Mouse (Mus musculus): ENCODE measurements around the gene Ank2. TPM values are rescaled to one million over a fixed set of nuclear protein-coding genes. Genes with fewer than 3 reads are reported as not detected.

Gene Ank2
- total and polyA plus RNA-seq, 3 experiments = 18.9 to 95.5 (median 57.8) TPM

DNA sequence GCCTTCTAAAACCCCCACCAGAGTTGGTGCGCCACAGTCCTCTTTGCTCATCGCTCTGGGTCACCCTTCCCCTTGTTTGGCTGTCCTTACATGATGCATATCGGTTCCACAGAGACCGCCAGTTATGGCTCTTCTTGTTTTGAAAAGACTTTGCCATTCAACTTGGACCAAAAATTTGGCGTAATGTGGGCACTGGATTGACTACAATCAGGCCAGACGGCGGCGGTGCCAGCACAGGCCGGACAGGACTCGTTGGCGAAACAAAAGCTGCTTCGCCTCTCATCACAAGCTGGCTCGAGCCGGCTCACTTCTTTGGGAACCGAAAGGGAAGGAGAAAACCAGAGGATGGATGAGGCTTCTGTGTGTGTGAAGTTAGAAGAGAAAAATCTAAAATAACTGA, 135.6 kb downstream of the Ank2 start:
- TF ChIP-seq POLR2AphosphoS5 (IDR thresholded peaks at IDR 0.05; ENCODE audit: insufficient replicate concordance, low read depth, low read length) (no peak), TAL1 (conservative IDR thresholded peaks at IDR 0.05; ENCODE audit: low read depth, low read length) (no peak), CTCF (IDR thresholded peaks at IDR 0.05; ENCODE audit: low read depth, low read length) (no peak)
- Histone ChIP-seq H3K9me3 (replicated peaks) (no peaks in the 10 kb centered on the region), H3K36me3 (replicated peaks) (peaks cover 17% of the 10 kb centered on the region), H3K27me3 (ENCODE audit: insufficient read depth, low read length) (no peaks in the 10 kb centered on the region), H3K4me3 (ENCODE audit: low read depth, low read length) (no peak overlapping the region), H3K4me1 (ENCODE audit: insufficient read depth, low read depth, low read length) (peaks cover 18% of the 10 kb centered on the region)
- no peak for ATAC-seq (ENCODE audit: extremely low read depth, insufficient number of reproducible peaks, low FRiP score, poor library complexity, severe bottlenecking)
- no peak for DNase-seq (ENCODE audit: low spot score)

DNA sequence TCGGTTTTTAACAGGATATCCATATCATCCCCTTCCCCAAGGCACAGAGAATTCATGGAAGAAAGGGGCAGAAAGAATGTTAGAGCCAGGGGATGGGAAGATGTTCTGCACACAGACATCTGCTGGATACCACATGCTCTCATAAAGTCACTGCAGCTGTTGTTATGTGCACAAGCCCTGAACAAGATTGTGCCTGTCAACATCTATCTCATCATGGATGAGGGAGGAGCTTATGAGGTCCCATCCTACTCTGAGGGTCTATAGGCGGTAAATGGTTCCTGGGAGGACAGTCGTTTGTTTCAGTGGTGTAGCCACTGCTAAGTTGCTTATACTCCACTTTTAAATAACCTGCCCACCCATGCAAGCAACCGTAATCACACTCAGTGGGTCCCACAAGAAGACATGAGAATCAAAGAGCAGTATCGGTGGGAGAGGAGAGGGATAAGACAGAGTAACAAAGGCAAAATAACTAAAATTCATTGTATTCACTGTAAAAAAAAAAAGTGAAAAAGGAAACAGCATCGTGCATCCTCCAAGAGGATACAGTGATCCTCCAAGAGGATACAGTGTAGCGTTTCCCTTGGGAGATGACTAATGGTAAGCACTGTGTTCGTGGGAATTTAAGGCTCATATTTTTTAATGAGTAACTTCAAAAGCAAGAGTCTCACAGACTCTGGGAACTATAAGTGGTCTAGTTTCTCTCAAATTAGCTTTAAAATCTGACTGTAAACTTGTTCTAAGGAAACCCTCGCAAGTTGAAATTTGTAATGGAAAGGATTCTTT, 136.3 kb downstream of the Ank2 start:
- TF ChIP-seq CTCF (IDR thresholded peaks at IDR 0.05; ENCODE audit: low read depth, low read length) (no peak), POLR2AphosphoS5 (IDR thresholded peaks at IDR 0.05; ENCODE audit: insufficient replicate concordance, low read depth, low read length) (no peak), GATA1 (IDR thresholded peaks at IDR 0.05; ENCODE audit: borderline replicate concordance, low read length) (no peak), GATA2 (IDR thresholded peaks at IDR 0.05; ENCODE audit: borderline replicate concordance, low read depth, low read length) (no peak), TAL1 (conservative IDR thresholded peaks at IDR 0.05; ENCODE audit: low read depth, low read length) (no peak)

DNA sequence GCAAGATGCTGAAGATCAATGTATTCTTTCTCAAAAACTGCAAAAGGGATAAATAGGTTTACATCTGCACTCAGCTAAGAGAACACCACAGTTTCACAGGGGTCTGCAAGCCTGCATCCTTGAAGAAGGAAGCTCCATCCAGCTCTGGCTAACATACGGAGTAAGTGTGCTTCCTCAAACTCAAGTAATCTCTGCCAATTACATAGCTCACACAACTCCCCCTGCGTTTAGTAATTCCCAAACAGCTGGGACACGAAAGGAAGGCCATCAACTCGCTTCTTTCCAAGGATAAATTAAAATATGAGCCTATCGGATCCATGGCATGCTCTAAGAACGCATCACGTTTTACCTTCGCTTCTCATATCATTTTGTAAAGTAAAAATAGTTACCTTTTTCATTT, 137.3 kb downstream of the Ank2 start:
- Histone ChIP-seq H3K4me1 (ENCODE audit: insufficient read depth, low read depth, low read length) (peaks cover 13% of the 10 kb centered on the region; the same call in 1 of the 2 replicates), H3K9me3 (replicated peaks) (no peaks in the 10 kb centered on the region), H3K4me3 (ENCODE audit: low read depth, low read length) (no peak overlapping the region), H3K36me3 (replicated peaks) (peaks cover 20% of the 10 kb centered on the region), H3K27me3 (ENCODE audit: insufficient read depth, low read length) (no peaks in the 10 kb centered on the region)
- ATAC-seq (ENCODE audit: extremely low read depth, insufficient number of reproducible peaks, low FRiP score, poor library complexity, severe bottlenecking) (no peak), DNase-seq (ENCODE audit: low spot score) (no peak)
- TF ChIP-seq GATA1 (IDR thresholded peaks at IDR 0.05; ENCODE audit: borderline replicate concordance, low read length) = no peak

More for the DNA sequence above, 136.3 kb downstream of the Ank2 start:
- no peak overlapping the region for H3K4me3 ChIP-seq (ENCODE audit: low read depth, low read length)
- ATAC-seq (ENCODE audit: extremely low read depth, insufficient number of reproducible peaks, low FRiP score, poor library complexity, severe bottlenecking) = no peak
- no peaks in the 10 kb centered on the region for H3K9me3 ChIP-seq (replicated peaks)
- H3K36me3 ChIP-seq (replicated peaks) = peaks cover 17% of the 10 kb centered on the region
- H3K4me1 ChIP-seq (ENCODE audit: insufficient read depth, low read depth, low read length) = peaks cover 18% of the 10 kb centered on the region
- H3K27me3 ChIP-seq (ENCODE audit: insufficient read depth, low read length) = no peaks in the 10 kb centered on the region
- no peak for DNase-seq (ENCODE audit: low spot score)

DNA sequence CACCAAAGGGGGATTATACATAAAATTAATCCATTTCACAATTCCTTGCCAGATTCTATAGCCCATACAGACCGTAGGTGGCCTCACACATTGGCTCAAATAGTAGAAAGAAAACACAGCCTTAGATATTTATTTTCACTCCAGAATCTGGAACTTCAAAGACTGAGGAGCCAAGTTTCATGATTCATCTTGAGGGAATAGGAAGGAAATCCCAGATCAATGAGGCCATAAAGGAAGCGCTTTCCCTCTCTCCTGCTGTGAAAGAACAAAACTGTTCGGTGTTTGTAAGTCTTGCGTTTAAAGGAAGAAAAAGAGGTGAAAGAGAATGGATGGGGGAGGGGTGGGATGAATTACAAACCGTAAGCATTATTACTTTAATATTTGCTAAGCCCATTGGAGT, 137.8 kb downstream of the Ank2 start:
- Histone ChIP-seq H3K27me3 (ENCODE audit: insufficient read depth, low read length) (no peaks in the 10 kb centered on the region), H3K9me3 (replicated peaks) (no peaks in the 10 kb centered on the region), H3K4me3 (ENCODE audit: low read depth, low read length) (no peak overlapping the region), H3K4me1 (ENCODE audit: insufficient read depth, low read depth, low read length) (peaks cover 11% of the 10 kb centered on the region; the same call in 1 of the 2 replicates), H3K36me3 (replicated peaks) (peaks cover 23% of the 10 kb centered on the region)
- no peak for DNase-seq (ENCODE audit: low spot score)
- ATAC-seq (ENCODE audit: extremely low read depth, insufficient number of reproducible peaks, low FRiP score, poor library complexity, severe bottlenecking) = no peak
- TF ChIP-seq TAL1 (conservative IDR thresholded peaks at IDR 0.05; ENCODE audit: low read depth, low read length) = no peak
- no peak for TF ChIP-seq GATA1 (IDR thresholded peaks at IDR 0.05; ENCODE audit: borderline replicate concordance, low read length)
- TF ChIP-seq CTCF (IDR thresholded peaks at IDR 0.05; ENCODE audit: low read depth, low read length) = no peak
- TF ChIP-seq GATA2 (IDR thresholded peaks at IDR 0.05; ENCODE audit: borderline replicate concordance, low read depth, low read length) = no peak
- no peak for TF ChIP-seq POLR2AphosphoS5 (IDR thresholded peaks at IDR 0.05; ENCODE audit: insufficient replicate concordance, low read depth, low read length)

DNA sequence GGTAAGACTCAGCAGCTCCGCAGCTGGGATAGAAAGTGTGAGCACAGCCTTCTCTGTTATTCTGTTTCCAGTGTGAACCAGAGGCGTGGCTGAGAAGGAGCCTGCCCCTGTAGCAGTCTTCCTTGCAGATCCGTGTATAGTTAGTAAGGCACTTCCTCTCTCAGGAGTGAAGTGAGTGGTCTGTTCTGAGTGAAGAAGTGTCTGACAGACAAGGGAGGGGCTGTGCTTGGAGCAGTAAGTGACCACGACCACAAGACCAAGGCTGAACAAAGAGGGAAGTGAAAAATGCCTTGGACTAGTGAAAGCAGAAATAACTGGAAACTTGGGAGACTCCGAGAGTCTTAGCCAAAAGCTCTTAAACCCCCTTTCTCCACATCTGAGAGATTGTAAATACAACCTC, 143.9 kb downstream of the Ank2 start:
- Histone ChIP-seq H3K4me3 (ENCODE audit: low read depth, low read length) (no peak overlapping the region; the same call in 1 of the 2 replicates), H3K36me3 (replicated peaks) (peaks cover 31% of the 10 kb centered on the region), H3K4me1 (ENCODE audit: insufficient read depth, low read depth, low read length) (peaks cover 38% of the 10 kb centered on the region), H3K9me3 (replicated peaks) (no peaks in the 10 kb centered on the region; the same call in 1 of the 2 replicates), H3K27me3 (ENCODE audit: insufficient read depth, low read length) (no peaks in the 10 kb centered on the region)
- DNase-seq (ENCODE audit: low spot score) (peak; percentile 39), ATAC-seq (ENCODE audit: extremely low read depth, insufficient number of reproducible peaks, low FRiP score, poor library complexity, severe bottlenecking) (0 out of 2 replicates have a peak, but pooled peaks have one; percentile 36)
- TF ChIP-seq GATA1 (IDR thresholded peaks at IDR 0.05; ENCODE audit: borderline replicate concordance, low read length) (no peak), GATA2 (IDR thresholded peaks at IDR 0.05; ENCODE audit: borderline replicate concordance, low read depth, low read length) (no peak), CTCF (IDR thresholded peaks at IDR 0.05; ENCODE audit: low read depth, low read length) (no peak), TAL1 (conservative IDR thresholded peaks at IDR 0.05; ENCODE audit: low read depth, low read length) (no peak)

DNA sequence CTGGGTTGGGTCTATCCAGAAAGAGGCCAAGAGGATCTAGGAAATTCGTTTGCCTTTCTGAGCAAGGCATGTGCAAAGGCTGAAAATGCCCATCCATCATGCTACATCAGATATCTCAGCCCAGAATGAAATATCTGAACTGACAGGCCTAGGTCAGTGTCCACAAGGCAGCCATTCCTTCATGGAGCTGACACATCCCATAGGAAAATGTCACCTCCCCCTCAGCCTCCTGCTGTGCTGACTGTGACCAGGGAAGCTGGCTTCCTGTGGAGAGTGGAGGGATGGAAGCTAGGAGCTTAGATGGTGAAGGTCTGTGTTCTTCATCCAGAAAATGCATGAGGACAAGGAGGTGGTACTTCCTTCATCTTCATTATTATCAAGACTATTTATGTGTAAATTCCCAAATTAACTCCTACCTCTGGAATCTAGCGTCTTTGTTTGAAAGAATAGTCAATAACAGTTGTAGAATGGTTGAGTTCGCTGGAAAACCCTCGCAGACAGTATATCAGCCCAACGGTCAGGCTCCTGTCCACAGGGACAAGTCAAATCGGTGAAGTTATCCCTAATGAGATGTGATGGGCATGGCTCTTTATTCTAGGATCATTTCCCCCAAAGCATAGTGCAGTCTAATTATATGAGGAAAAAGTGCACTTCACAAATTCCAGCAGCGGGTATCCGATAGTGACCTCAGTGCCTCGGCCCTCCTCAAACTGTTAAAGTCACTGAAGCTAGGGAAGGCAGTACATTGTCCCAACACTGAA, 148.4 kb downstream of the Ank2 start:
- H3K4me3 ChIP-seq (ENCODE audit: low read depth, low read length) = no peak overlapping the region
- no peaks in the 10 kb centered on the region for H3K27me3 ChIP-seq (ENCODE audit: insufficient read depth, low read length)
- peaks cover 5% of the 10 kb centered on the region for H3K9me3 ChIP-seq (replicated peaks)
- peaks cover 45% of the 10 kb centered on the region for H3K4me1 ChIP-seq (ENCODE audit: insufficient read depth, low read depth, low read length)
- ATAC-seq (ENCODE audit: extremely low read depth, insufficient number of reproducible peaks, low FRiP score, poor library complexity, severe bottlenecking) (no peak), DNase-seq (ENCODE audit: low spot score) (no peak)
- H3K36me3 ChIP-seq (replicated peaks) = peaks cover 29% of the 10 kb centered on the region
- TF ChIP-seq GATA2 (IDR thresholded peaks at IDR 0.05; ENCODE audit: borderline replicate concordance, low read depth, low read length) (no peak), CTCF (IDR thresholded peaks at IDR 0.05; ENCODE audit: low read depth, low read length) (no peak), GATA1 (IDR thresholded peaks at IDR 0.05; ENCODE audit: borderline replicate concordance, low read length) (no peak), TAL1 (conservative IDR thresholded peaks at IDR 0.05; ENCODE audit: low read depth, low read length) (no peak), POLR2AphosphoS5 (IDR thresholded peaks at IDR 0.05; ENCODE audit: insufficient replicate concordance, low read depth, low read length) (no peak)

Measured in G1E (cell line).